ENCODE assay signal across 8 mouse cellular contexts in genomic region chr12:59010482-59010881, GRCm38 (mm10). TPM values are rescaled to one million over a fixed set of nuclear protein-coding genes. Genes with fewer than 3 reads are reported as not detected.
DNase-seq lines count a peak whose midpoint lies in the region; ATAC-seq lines count a peak whose summit lies in the region.

No protein-coding gene starts in this region.

- ATAC-seq in embryonic facial prominence, embryonic 14.5 days (ENCODE audit: low read depth): no peak
- ATAC-seq in limb, embryonic 11.5 days (ENCODE audit: insufficient number of reproducible peaks, low FRiP score, low TSS enrichment, low read depth): no peak

- peak overlapping the region; percentile 70 for H3K4me3 ChIP-seq in embryonic facial prominence, embryonic 14.5 days (ENCODE audit: low read depth, low read length)
- no peak overlapping the region for H3K4me3 ChIP-seq in limb, embryonic 11.5 days (ENCODE audit: low read depth, low read length)

- H3K4me2 ChIP-seq in embryonic facial prominence, embryonic 14.5 days (ENCODE audit: low read depth, low read length): peak overlapping the region; percentile 78
- H3K4me2 ChIP-seq in limb, embryonic 11.5 days (ENCODE audit: low read depth, severe bottlenecking): peak overlapping the region; percentile 78

- H3K27ac ChIP-seq in embryonic facial prominence, embryonic 14.5 days (replicated peaks; ENCODE audit: low read depth, low read length): no peak overlapping the region
- H3K27ac ChIP-seq in limb, embryonic 11.5 days (replicated peaks; ENCODE audit: low read depth, low read length): no peak overlapping the region

- WGBS in embryonic facial prominence, embryonic 14.5 days: 71% methylated on average over 2 of the region's 2 CpGs
- WGBS in limb, embryonic 11.5 days: 68% methylated on average over 2 of the region's 2 CpGs

- peaks cover 24% of the 10 kb centered on the region for H3K36me3 ChIP-seq in embryonic facial prominence, embryonic 14.5 days (ENCODE audit: control insufficient read depth, insufficient read depth, low read length)
- peaks cover 4% of the 10 kb centered on the region; the same call in 1 of the 2 replicates for H3K36me3 ChIP-seq in limb, embryonic 11.5 days (ENCODE audit: control insufficient read depth, insufficient read depth, low read length)

- peaks cover 27% of the 10 kb centered on the region for H3K4me1 ChIP-seq in embryonic facial prominence, embryonic 14.5 days (ENCODE audit: control insufficient read depth, insufficient read depth, low read length)
- H3K4me1 ChIP-seq in limb, embryonic 11.5 days (ENCODE audit: control insufficient read depth, insufficient read depth, low read length): peaks cover 2% of the 10 kb centered on the region; the same call in 1 of the 2 replicates

- H3K9me3 ChIP-seq in embryonic facial prominence, embryonic 14.5 days (ENCODE audit: control insufficient read depth, low read length): no peaks in the 10 kb centered on the region
- H3K9me3 ChIP-seq in limb, embryonic 11.5 days (ENCODE audit: control insufficient read depth, low read length): no peaks in the 10 kb centered on the region

- DNase-seq in cerebellum, postnatal 10 days: peak; percentile 19 to 38
- no peak for DNase-seq in cerebellum, postnatal 4 days (ENCODE audit: low spot score in 2 of 2)
- DNase-seq in B cell, adult 2 months: peak; percentile 35 to 45
- peak; percentile 12 for DNase-seq in embryonic facial prominence, embryonic 14.5 days (ENCODE audit: low spot score)
- peak; percentile 29 for DNase-seq in limb, embryonic 11.5 days (ENCODE audit: low spot score)
- DNase-seq in naive thymus-derived CD4-positive, alpha-beta T cell, adult 2 months (ENCODE audit: low read depth): peak; percentile 63
- no peak for DNase-seq in urinary bladder, postnatal 25 days (ENCODE audit: low spot score)
- DNase-seq in left cerebral cortex, adult 8-10 months (ENCODE audit: low spot score in 2 of 2): no peak

- H3K9ac ChIP-seq in embryonic facial prominence, embryonic 14.5 days (ENCODE audit: low read depth, low read length): peak overlapping the region; percentile 91
- no peak overlapping the region for H3K9ac ChIP-seq in limb, embryonic 11.5 days (ENCODE audit: low read length)

- no peaks in the 10 kb centered on the region for H3K27me3 ChIP-seq in embryonic facial prominence, embryonic 14.5 days (replicated peaks; ENCODE audit: control insufficient read depth, insufficient read depth, low read length)
- H3K27me3 ChIP-seq in limb, embryonic 11.5 days (ENCODE audit: control insufficient read depth, insufficient read depth, low read length): no peaks in the 10 kb centered on the region

RNA-seq across cellular contexts. Expression of gene Sec23a, which starts 1.3 kb away (rescaled TPM):
- polyA plus RNA-seq in embryonic facial prominence, embryonic 14.5 days (2014; fragmentation: Nextera tagmentation; extraction: Ambion mirVana): 115 and 121 TPM in 2 replicates
- 86.9 and 87.1 TPM in 2 replicates for polyA plus RNA-seq in limb, embryonic 11.5 days (2014; fragmentation: Nextera tagmentation; extraction: Ambion mirVana)
- 100 to 1,000 TPM in 1 of 4 experiments, 10 to 100 TPM in 3; 95.5 to 102 (median 98.2) TPM for total RNA-seq in left cerebral cortex, adult 8-10 months (2022)

RNA-seq across cellular contexts. Expression of gene Gemin2, which starts 2.7 kb away (rescaled TPM):
- 13.3 and 16.3 TPM in 2 replicates for polyA plus RNA-seq in embryonic facial prominence, embryonic 14.5 days (2014; fragmentation: Nextera tagmentation; extraction: Ambion mirVana)
- 39.8 and 40.2 TPM in 2 replicates for polyA plus RNA-seq in limb, embryonic 11.5 days (2014; fragmentation: Nextera tagmentation; extraction: Ambion mirVana)
- 1 to 10 TPM; 5.9 to 7.2 (median 6.5) TPM for total RNA-seq in left cerebral cortex, adult 8-10 months (2022)

RNA-seq across cellular contexts. Expression of gene Trappc6b, which starts 50.8 kb away (rescaled TPM):
- polyA plus RNA-seq in embryonic facial prominence, embryonic 14.5 days (2014; fragmentation: Nextera tagmentation; extraction: Ambion mirVana): 55.2 and 60.0 TPM in 2 replicates
- 49.8 and 56.9 TPM in 2 replicates for polyA plus RNA-seq in limb, embryonic 11.5 days (2014; fragmentation: Nextera tagmentation; extraction: Ambion mirVana)
- 100 to 1,000 TPM; 118 to 140 (median 127) TPM for total RNA-seq in left cerebral cortex, adult 8-10 months (2022)

RNA-seq across cellular contexts. Expression of gene Pnn, which starts 56.2 kb away (rescaled TPM):
- polyA plus RNA-seq in embryonic facial prominence, embryonic 14.5 days (2014; fragmentation: Nextera tagmentation; extraction: Ambion mirVana): 73.4 and 73.5 TPM in 2 replicates
- 118 and 132 TPM in 2 replicates for polyA plus RNA-seq in limb, embryonic 11.5 days (2014; fragmentation: Nextera tagmentation; extraction: Ambion mirVana)
- 10 to 100 TPM; 43.1 to 57.8 (median 49.0) TPM for total RNA-seq in left cerebral cortex, adult 8-10 months (2022)

Comparison
In these comparisons a context has a peak if more than half of its experiments do, and no peak if none do; other contexts are left out.
1. DNase-seq: peak in cerebellum, postnatal 10 days (2 of 2), B cell, adult 2 months (2 of 2), embryonic facial prominence, embryonic 14.5 days (single experiment), limb, embryonic 11.5 days (single experiment) and naive thymus-derived CD4-positive, alpha-beta T cell, adult 2 months (single experiment); none in cerebellum, postnatal 4 days (0 of 2), urinary bladder, postnatal 25 days (single experiment) and left cerebral cortex, adult 8-10 months (0 of 2).